Mouse (Mus musculus): ENCODE data around the gene Faim. TPM values are rescaled to one million over a fixed set of nuclear protein-coding genes. Genes with fewer than 3 reads are reported as not detected.

Faim gene
- total RNA-seq, 2 experiments from 2014 or later, result 34.3 to 41.1 TPM

DNA sequence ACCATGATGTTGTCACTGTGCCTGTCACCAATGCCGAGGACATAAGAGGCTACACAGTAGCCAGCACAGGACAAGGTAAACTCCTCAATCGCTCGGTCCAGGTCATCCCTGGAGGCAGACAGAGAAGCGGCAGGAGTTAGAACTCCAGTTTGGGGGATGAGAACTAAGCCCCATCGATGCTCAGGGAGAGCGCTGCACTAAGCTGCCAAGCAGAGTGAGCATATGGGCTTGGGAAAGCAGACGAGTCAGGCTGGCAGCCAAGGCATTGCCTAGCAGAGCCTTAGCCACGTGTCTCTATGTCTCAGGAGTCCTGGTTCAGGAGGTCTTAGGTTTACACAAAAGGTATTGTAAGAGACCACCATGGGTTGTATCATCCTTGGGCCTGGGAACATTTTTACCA, 58.6 kb downstream of the Faim start:
- no peak for DNase-seq (ENCODE audit: low spot score in 2 of 2)

DNA sequence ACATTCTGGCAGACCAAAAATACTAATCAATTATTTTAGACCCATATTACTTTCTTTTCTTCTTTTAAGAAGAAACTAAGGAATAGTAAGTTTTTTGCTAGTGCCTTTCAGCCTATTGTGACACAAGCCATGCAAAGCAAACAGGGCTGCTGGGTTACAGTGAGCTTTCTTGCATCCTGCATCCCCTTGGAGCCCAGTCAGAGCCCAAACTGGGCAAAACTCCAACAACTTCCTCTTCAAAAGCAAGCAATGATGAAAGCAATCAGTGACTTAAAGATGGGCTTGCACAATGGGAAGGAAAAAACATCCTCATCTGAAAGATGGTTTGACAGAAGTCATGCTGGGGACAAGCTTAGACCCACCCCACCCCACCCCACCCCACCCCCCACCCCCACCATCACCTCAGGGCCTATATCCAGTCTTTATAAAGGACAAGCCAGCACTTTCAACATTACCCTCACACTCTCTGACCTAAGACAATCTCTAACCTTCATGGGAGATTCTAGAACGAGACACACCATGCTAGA, 62.6 kb downstream of the Faim start:
- no peak for DNase-seq (ENCODE audit: low spot score in 2 of 2)

DNA sequence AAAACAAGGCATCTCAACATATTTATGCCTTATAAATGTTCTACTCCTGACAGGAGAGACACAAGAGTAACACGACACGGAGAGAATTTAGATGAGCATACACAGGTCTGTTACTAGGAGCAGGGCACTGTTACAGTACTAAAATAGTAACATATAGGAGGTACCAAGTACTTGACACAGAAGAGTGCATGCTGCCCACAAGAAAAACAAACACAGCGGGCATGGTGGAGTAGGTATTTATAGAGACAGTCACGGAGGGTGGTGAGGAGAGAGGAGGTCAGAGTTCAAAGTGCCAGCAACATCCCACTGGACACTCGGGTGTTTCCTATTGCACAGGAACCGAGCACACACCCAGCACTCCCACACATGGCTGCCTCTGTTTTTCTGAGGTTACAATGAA, 63.6 kb downstream of the Faim start:
- no peak for DNase-seq (ENCODE audit: low spot score in 2 of 2)

Other genes with a start within 250 kb of the Faim start
- not detected for gene Prr23a1, start 143.9 kb upstream of the Faim start, total RNA-seq (2021)
- gene Prr23a2, start 129.9 kb upstream of the Faim start, total RNA-seq (2021), result not detected
- gene Prr23a3, start 121.6 kb upstream of the Faim start, total RNA-seq (2021), result not detected
- gene 7420426K07Rik, start 83.3 kb upstream of the Faim start, total RNA-seq (2021), result not detected
- gene Foxl2, start 31.1 kb upstream of the Faim start, total RNA-seq (2021), result under 1 TPM; 0.82 to 0.95 TPM
- gene Gm1123, start 49.3 kb downstream of the Faim start, total RNA-seq (2021), result not detected
- 10 to 100 TPM; 24.4 to 25.5 TPM for gene Pik3cb, start 154.2 kb downstream of the Faim start, total RNA-seq (2021)